Mouse (Mus musculus) MEL-GATA-1-ER (cell line): ENCODE data around the gene Vmn1r219.
"Not testable (repeated sequence)": the region's sequence is repeated elsewhere in the genome, so short reads cannot be mapped to it uniquely, and the experiment has no call there.

Source experiments
- DNase-seq: peaks from one replicate; pipeline ENCODE4 v3.0.0-alpha.2; 2012; ENCODE audit warnings: low read depth; ENCODE audit errors: extremely low read depth

The Vmn1r219 gene

DNA sequence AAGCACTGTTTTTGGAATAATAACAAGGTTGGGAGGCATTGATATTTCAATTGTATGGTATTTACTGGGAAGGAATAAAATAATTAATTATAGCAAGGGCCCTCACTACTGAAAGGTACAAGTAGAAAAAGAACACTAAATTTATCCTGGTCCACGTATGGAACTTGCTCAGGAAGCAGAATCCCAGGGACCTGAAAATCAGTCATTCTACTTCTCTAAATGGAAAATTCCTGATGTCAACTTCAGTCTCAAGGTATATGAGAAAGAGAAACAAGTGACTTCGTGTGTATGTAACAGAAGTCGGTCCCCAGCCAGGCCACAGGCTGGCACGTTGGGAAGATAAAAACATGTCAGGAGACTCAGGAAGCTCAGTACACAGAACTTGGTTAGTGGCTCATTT lies at the start of gene Vmn1r219:
Gene Vmn1r219, plus strand, starts transcription at position 301 of the 400 bp plus-strand sequence.
- DNase-seq = no peak

DNA sequence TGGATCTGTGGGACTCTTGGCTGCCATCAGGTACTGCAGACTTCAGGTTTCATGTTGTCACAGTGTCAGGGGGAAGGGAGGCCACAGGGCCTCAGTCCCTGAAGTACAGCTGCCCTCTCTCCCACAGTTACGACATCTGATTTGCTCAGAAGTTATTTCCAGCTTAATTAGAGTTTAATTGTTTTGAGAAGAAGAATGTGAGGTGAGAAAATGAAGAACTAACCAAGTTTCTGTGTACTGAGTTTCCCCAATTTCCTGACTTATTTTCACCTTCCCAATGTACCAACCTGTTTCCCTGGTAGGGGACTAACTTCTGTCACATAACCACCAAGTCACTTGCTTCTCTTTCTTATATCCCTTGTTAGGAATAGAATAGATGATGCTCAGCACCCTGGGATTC lies 41.0 kb upstream of the Vmn1r219 start, which contains the start of gene Vmn1r217:
Gene Vmn1r217, minus strand, starts transcription at position 101 of the 400 bp plus-strand sequence.
- not testable (repeated sequence) for DNase-seq

DNA sequence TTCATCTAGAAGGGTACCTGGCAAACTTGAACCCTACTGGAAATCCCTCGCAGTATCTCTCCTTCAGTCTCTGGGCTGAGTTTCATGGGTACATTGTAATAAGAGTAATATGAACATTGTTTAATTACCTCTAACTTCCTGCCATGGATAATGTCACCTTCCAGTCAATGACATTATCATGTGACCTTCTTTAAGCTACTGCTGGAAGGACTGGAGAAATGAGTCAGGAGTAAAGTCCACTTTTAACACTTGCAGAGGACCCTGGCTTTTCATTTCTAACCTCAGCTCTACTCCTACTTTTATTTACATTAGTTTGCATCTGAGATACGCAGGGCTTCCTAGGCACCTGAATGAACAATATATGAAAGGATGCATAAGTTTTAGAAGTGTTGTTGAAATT lies 38.5 kb upstream of the Vmn1r219 start:
- DNase-seq = no peak

DNA sequence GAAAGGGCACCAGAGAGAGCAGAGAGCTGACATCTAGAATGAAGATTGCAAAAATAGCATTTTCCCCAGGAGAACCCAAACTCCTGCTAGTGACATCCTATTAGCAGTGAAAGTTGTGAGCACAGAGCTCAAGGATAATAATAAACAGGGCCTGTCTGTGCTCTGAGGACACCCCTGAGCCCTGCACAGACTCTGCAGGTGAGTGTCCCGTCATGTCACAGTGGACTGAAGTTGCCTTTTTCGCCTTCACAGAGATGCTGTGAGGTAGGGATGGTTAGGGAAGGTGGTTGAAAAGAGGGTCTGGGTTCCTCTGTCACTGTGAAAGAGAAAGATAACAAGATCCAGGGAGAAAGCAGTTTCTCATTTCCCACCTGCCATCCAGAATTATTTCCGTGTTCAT lies 26.0 kb upstream of the Vmn1r219 start, which contains the start of gene Vmn1r218:
Gene Vmn1r218, plus strand, starts transcription at position 57 of the 400 bp plus-strand sequence.
- no peak for DNase-seq

DNA sequence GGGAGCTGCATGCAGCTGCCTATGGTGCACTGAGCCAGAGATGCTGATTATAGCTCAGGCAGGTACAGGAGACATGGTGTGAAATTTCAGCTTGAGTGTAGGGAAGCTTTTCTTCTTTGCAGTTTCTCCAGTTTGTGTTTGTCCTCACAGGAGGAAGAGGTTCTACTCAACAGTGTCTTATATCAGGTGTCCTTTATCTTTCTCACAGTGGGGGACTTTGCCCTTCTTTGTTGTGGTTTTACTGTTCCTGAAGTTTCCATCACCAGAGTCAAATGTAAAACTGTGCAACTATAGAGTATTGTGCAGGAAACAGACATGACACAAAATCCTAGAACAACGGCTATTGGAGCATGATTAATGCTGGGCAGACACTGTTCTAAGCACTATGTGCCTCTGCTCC lies 25.6 kb upstream of the Vmn1r219 start:
- DNase-seq = no peak

DNA sequence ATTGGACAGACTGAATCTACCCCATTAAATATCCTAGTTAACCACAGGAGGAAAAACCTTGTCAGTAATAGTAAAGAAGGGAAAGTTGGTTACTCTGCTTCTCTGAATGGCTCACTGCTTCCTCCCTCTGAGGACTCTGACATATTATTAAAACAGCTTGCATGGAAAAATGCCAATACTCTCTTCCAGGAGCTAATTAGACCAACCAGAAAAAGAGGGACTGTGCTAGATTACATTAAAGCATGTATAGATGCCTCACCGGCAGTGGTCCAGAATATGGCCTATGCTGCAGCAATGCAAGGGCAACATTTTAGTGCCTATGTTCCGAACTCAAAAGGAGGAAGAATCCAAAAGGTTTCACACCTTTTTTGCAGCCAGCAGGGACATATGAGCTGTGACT lies 20.2 kb upstream of the Vmn1r219 start:
- DNase-seq = no peak

DNA sequence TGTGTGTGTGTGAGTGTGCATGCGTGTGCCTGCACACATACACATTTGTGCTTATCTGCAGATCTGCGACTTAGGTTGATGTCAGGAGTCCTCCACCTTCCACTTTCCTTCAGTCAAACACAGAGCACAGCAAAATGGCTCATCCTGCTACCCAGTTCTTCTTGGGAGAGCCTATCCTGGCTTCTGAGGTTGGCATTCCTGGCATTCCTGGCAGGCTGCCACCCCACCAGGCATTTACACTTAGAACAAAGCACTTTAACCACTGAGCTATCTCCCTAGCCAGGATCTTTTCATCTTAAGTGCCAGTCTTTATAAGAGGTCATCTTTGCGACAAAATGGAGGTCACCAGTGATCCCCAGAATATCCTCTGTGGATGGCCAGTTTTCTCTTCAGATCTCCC lies 1.3 kb upstream of the Vmn1r219 start:
- no peak for DNase-seq

DNA sequence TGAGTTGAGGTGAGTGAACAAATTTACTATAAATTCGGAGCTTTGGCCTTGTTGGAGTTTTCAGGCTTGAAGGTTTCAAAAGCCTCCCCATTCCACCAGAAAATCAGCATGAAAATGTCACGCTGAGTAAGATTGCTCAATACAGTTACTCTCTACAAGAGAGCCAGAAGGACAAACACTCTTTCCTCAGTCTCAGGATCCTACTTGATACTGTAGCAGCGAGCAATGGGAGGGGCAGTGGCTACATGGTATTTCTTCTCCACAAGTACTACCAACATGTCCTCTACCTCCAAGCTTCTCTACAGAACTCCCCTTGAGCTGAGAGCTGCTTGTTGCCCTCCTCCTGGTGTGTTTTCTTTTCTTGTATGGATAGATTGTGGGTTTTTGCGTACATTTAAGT lies 7.4 kb downstream of the Vmn1r219 start:
- DNase-seq = not testable (repeated sequence)

DNA sequence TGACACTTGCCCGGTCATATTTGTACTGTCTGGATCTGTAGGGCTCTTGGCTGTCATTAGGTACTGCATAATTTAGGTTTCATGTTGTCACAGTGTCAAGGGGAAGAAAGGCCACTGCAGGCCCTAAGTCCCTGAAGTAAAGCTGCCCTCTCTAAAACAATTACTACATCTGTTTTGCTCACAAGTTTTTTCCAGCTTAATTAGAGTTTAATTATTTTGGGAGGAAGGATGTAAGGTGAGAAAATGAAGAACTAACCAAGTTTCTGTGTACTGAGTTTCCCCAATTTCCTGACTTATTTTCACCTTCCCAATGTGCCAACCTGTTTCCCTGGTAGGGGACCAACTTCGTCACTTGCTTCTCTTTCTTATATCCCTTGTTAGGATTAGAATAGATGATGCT lies 28.8 kb downstream of the Vmn1r219 start, which contains the start of gene Vmn1r220:
Gene Vmn1r220, minus strand, starts transcription at position 101 of the 400 bp plus-strand sequence.
- no peak for DNase-seq

DNA sequence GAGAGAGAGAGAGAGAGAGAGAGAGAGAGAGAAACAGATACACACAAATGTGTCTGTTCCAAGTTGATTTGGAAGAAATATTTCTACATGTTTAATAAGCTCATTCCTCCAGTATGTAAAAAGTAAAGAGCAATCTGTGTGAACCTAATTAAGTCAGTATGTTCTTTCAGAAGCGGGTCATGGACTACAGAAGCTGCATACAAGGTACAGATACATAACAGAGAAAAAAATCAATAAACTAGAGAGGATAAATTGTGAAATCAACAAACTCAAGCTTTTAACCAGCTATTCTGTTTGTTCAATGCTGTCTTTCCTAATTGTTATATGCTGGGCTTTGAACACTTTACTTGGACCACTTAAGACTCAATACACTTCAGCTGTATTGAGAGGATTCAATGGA lies 44.8 kb downstream of the Vmn1r219 start:
- DNase-seq = not testable (repeated sequence)

DNA sequence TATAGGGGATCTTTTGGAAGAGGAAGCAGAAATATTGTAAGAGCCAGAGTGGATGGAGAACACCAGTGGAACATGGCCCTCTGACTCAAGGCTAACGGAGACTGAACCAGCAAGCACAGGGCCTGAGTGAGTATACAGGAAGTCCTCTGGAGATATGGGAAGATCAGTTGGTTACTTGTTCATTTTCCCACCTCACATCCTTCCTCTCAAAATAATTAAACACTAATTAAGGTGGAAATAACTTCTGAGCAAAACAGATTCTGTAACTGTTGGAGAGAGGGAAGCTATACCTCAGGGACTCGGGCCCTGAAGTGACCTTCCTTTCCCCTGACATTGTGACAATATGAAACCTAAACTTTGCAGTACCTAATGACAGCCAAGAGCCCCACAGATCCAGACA lies 54.7 kb downstream of the Vmn1r219 start, which contains the start of gene Vmn1r221:
Gene Vmn1r221, plus strand, starts transcription at position 301 of the 400 bp plus-strand sequence.
- not testable (repeated sequence) for DNase-seq
